Mouse (Mus musculus): ENCODE data around the gene 4933411K16Rik. TPM values are rescaled to one million over a fixed set of nuclear protein-coding genes. Genes with fewer than 3 reads are reported as not detected.

The 4933411K16Rik gene
- total and polyA plus RNA-seq, 3 experiments: 0.10 TPM; not detected in 2

DNA sequence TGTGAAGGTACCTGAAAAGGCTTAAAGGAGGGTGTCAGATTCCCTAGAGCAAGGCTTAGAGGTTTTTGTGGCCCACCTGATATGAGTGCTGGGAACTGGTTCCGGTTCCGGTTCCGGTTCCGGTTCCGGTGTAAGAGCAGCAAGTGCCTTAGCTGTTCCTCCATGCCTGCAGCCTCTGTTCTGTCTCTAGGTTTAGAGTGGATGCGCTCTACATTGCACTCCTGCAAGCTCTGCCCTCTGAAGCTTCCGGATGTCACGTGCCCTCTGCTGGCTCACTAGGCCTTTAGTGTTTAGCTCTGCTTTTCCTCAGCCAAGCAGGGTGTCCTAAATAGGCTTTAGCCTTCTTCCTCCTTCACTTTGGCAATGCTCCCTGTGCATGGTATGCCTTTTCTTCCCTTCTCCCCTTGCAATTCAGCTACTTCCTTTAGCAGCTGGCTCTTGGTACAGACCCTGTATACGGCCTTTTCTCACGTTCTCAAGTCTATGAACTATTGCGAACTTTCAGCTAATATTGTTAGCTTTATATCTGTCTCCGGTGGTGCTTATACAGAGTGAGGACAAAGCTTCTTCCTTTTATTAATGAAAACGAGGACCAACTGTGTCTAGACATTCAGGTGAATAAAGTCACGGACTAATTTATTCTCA is 37.2 kb downstream of the 4933411K16Rik start (continued):
- TF ChIP-seq KAT2A (conservative IDR thresholded peaks at IDR 0.05; ENCODE audit: low read depth, low read length) (no peak; the same call in 1 of the 2 replicates), CTCF (IDR thresholded peaks at IDR 0.05 in 2 of 3, conservative IDR thresholded peaks at IDR 0.05 in 1 of 3; ENCODE audit: control insufficient read depth in 1 of 3, insufficient read depth in 1 of 3, low read depth in 2 of 3, low read length in 3 of 3, poor library complexity in 1 of 3, severe bottlenecking in 1 of 3) (peak in 2 of 3 experiments; percentile 2 to 23; a peak in 2 of 6 replicates), GATA1 (IDR thresholded peaks at IDR 0.05; ENCODE audit: low read depth, low read length) (no peak)

DNA sequence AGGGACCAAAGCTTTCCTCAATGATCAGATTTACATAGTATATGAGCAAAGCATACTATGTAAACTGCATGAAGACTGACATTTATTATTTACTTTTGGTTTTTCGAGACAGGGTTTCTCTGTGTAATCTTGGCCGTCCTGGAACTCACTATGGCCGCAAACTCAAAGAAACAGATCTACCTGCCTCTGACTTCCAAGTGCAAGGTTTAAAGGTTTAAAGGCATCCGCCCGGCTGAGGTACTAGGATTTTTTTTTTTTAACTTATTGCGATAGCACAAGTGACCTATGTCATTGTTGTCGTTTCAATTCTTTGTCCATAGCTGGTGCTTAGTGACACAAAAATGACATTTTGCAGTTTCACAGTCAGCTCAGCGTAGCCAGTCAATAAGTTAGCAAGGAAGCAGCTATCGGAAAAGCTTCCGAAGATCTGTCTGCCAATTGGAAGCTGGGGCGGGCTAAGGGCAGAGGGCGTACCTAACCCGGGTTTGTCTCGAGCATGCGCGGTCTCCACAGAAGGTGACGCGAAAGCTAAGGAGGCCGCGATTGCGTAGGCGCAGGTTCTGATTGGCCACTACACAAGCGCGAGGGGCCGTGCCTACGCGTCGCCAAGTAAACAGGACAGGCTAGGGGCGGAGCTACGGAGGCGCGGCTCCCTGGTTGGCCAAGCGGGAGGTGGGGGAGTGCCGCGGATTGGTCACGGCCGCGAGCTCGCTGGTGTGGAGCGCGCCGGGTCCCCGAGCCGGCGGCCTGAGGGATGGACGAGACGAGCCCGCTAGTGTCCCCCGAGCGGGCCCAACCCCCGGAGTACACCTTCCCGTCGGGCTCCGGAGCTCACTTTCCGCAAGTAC is 37.9 kb downstream of the 4933411K16Rik start, which contains the start of gene Pi4k2a:
Gene Pi4k2a (plus strand): TSS at position 723 of the 848 bp plus-strand sequence.
- Histone ChIP-seq H3K4me3 (ENCODE audit: control insufficient read depth in 1 of 2, insufficient read depth in 1 of 2, low read depth in 2 of 2, low read length in 2 of 2) (peak within 1 kb of the TSS; percentile 82 to 91), H3K9ac (ENCODE audit: control insufficient read depth, low read depth, low read length, poor library complexity, severe bottlenecking) (peak within 1 kb of the TSS; percentile 73), H3K27me3 (ENCODE audit: control insufficient read depth in 1 of 2, insufficient read depth in 2 of 2, low read length in 2 of 2) (no peaks in the 10 kb centered on the region), H3K4me1 (ENCODE audit: control insufficient read depth in 1 of 2, insufficient read depth in 2 of 2, low read length in 2 of 2) (peaks cover 2 to 3% of the 10 kb centered on the region in 2 experiments; a peak in 1 of 4 replicates), H3K27ac (ENCODE audit: control insufficient read depth, low read depth, low read length) (peak within 1 kb of the TSS; percentile 86), H3K36me3 (ENCODE audit: control insufficient read depth in 1 of 2, insufficient read depth in 2 of 2, low read length in 2 of 2) (peaks cover 0 to 12% of the 10 kb centered on the region in 2 experiments; a peak in 2 of 4 replicates), H3K79me2 (ENCODE audit: control insufficient read depth, insufficient read depth, low read length, poor library complexity) (peaks cover 12% of the 10 kb centered on the region), H3K9me3 (replicated peaks; ENCODE audit: insufficient read depth, low read length) (no peaks in the 10 kb centered on the region)
- peak; percentile 100 for DNase-seq (ENCODE audit: low read depth, low spot score)
- no peak for TF ChIP-seq TAL1 (IDR thresholded peaks at IDR 0.05; ENCODE audit: low read length)
- peak; percentile 91 for TF ChIP-seq ZMIZ1 (IDR thresholded peaks at IDR 0.05; ENCODE audit: low read depth, low read length)
- peak; percentile 45; the same call in 1 of the 2 replicates for TF ChIP-seq MYC (IDR thresholded peaks at IDR 0.05; ENCODE audit: low read depth, low read length)
- TF ChIP-seq MEF2A (IDR thresholded peaks at IDR 0.05; ENCODE audit: extremely low read depth, insufficient replicate concordance, low read depth, low read length, poor library complexity, severe bottlenecking): no peak
- peak; percentile 98 for TF ChIP-seq NRF1 (IDR thresholded peaks at IDR 0.05; ENCODE audit: insufficient read depth, low read depth, low read length, poor library complexity, severe bottlenecking)
- 0 out of 2 replicates have a peak, but pooled peaks have one; percentile 37 for TF ChIP-seq ETS1 (IDR thresholded peaks at IDR 0.05; ENCODE audit: low read depth, low read length)
- peak; percentile 86 for TF ChIP-seq MXI1 (IDR thresholded peaks at IDR 0.05; ENCODE audit: low read depth, low read length)
- TF ChIP-seq GABPA (IDR thresholded peaks at IDR 0.05; ENCODE audit: low read depth, low read length): no peak
- peak; percentile 93; the same call in 1 of the 2 replicates for TF ChIP-seq CHD1 (IDR thresholded peaks at IDR 0.05; ENCODE audit: low read depth, low read length)
- peak; percentile 48; the same call in 1 of the 2 replicates for TF ChIP-seq TCF12 (IDR thresholded peaks at IDR 0.05; ENCODE audit: low read depth, low read length)
- peak; percentile 58 to 85; a peak in 3 of 4 replicates for TF ChIP-seq POLR2A (IDR thresholded peaks at IDR 0.05; ENCODE audit: control insufficient read depth in 1 of 2, insufficient read depth in 1 of 2, low read depth in 1 of 2, low read length in 2 of 2, poor library complexity in 1 of 2)
- no peak for TF ChIP-seq POLR2AphosphoS5 (IDR thresholded peaks at IDR 0.05; ENCODE audit: borderline replicate concordance, low read depth, low read length)
- peak; percentile 37 for TF ChIP-seq USF1 (IDR thresholded peaks at IDR 0.05; ENCODE audit: low read depth, low read length)
- TF ChIP-seq CTCF (IDR thresholded peaks at IDR 0.05 in 2 of 3, conservative IDR thresholded peaks at IDR 0.05 in 1 of 3; ENCODE audit: control insufficient read depth in 1 of 3, insufficient read depth in 1 of 3, low read depth in 2 of 3, low read length in 3 of 3, poor library complexity in 1 of 3, severe bottlenecking in 1 of 3): no peak
- no peak for TF ChIP-seq BHLHE40 (IDR thresholded peaks at IDR 0.05; ENCODE audit: borderline replicate concordance, low read depth, low read length)
- TF ChIP-seq MYB (IDR thresholded peaks at IDR 0.05; ENCODE audit: low read depth, low read length): no peak
- TF ChIP-seq E2F4 (IDR thresholded peaks at IDR 0.05; ENCODE audit: borderline replicate concordance, low read depth, low read length): no peak
- 0 out of 2 replicates have a peak, but pooled peaks have one; percentile 83 for TF ChIP-seq UBTF (IDR thresholded peaks at IDR 0.05; ENCODE audit: borderline replicate concordance, insufficient read depth, low read depth, low read length)
- peak; percentile 85 for TF ChIP-seq SIN3A (IDR thresholded peaks at IDR 0.05; ENCODE audit: low read length)
- peak; percentile 80 for TF ChIP-seq HCFC1 (IDR thresholded peaks at IDR 0.05; ENCODE audit: low read depth, low read length)
- no peak; the same call in 1 of the 2 replicates for TF ChIP-seq KAT2A (conservative IDR thresholded peaks at IDR 0.05; ENCODE audit: low read depth, low read length)
- no peak for TF ChIP-seq SMC3 (IDR thresholded peaks at IDR 0.05; ENCODE audit: low read depth, low read length)
- TF ChIP-seq MAX (IDR thresholded peaks at IDR 0.05; ENCODE audit: low read length): peak; percentile 71
- TF ChIP-seq TBP (IDR thresholded peaks at IDR 0.05; ENCODE audit: low read depth, low read length): peak; percentile 90
- TF ChIP-seq MAFK (IDR thresholded peaks at IDR 0.05; ENCODE audit: borderline replicate concordance, low read depth, low read length): no peak
- no peak; the same call in 1 of the 2 replicates for TF ChIP-seq GATA1 (IDR thresholded peaks at IDR 0.05; ENCODE audit: low read depth, low read length)
- TF ChIP-seq NELFE (IDR thresholded peaks at IDR 0.05; ENCODE audit: low read depth, low read length): peak; percentile 86
- no peak for TF ChIP-seq RAD21 (IDR thresholded peaks at IDR 0.05; ENCODE audit: low read depth, low read length)
- peak; percentile 68 for TF ChIP-seq ZNF384 (IDR thresholded peaks at IDR 0.05; ENCODE audit: low read depth, low read length)
- TF ChIP-seq CHD2 (IDR thresholded peaks at IDR 0.05; ENCODE audit: low read length): no peak

Data from MEL (cell line).